Mouse (Mus musculus) lung, embryonic 15.5 days (tissue): Measurements from ENCODE around the gene Tbc1d21. TPM values are rescaled to one million over a fixed set of nuclear protein-coding genes. Genes with fewer than 3 reads are reported as not detected.

ENCODE experiments used
- ATAC-seq: fragments of 200-750 bp; cut with Nextera tagmentation; 2 replicates; pipeline ENCODE4 v1.8.0; 2017; ENCODE audit warnings: moderate number of reproducible peaks, borderline replicate concordance; ENCODE audit not compliant: low FRiP score, low TSS enrichment; ENCODE audit errors: extremely low read depth
- H3K27ac ChIP-seq: fragments of 300-500 bp; sonication (generic); 2 replicates; pipeline ENCODE4 v1.5.1; 2015; ENCODE audit warnings: moderate library complexity, mild to moderate bottlenecking, inconsistent platforms
- H3K27me3 ChIP-seq: fragments of 300-500 bp; sonication (generic); 2 replicates; pipeline ENCODE4 v1.6.1; 2015; ENCODE audit warnings: inconsistent platforms
- H3K36me3 ChIP-seq: fragments of 300-500 bp; sonication (generic); 2 replicates; pipeline ENCODE4 v1.6.1; 2015; ENCODE audit warnings: inconsistent platforms
- H3K4me1 ChIP-seq: fragments of 300-500 bp; sonication (generic); 2 replicates; pipeline ENCODE4 v1.6.1; 2015; ENCODE audit warnings: inconsistent platforms
- H3K4me2 ChIP-seq: fragments of 300-500 bp; sonication (generic); 2 replicates; pipeline ENCODE4 v1.6.1; 2015; ENCODE audit warnings: inconsistent platforms, mild to moderate bottlenecking, moderate library complexity
- H3K4me3 ChIP-seq: fragments of 300-500 bp; sonication (generic); 2 replicates; pipeline ENCODE4 v1.5.1; 2015; ENCODE audit warnings: mild to moderate bottlenecking, inconsistent platforms
- H3K9ac ChIP-seq: fragments of 300-500 bp; sonication (generic); 2 replicates; pipeline ENCODE4 v1.6.1; 2015; ENCODE audit warnings: inconsistent platforms
- H3K9me3 ChIP-seq: fragments of 300-500 bp; sonication (generic); 2 replicates; pipeline ENCODE4 v1.6.1; 2016; ENCODE audit warnings: inconsistent platforms
- WGBS: fragments of 180-500 bp; shearing (Covaris S2); methylation state at CpG from one replicate; pipeline ENCODE4 v1.1.7; 2015; 5-methylcytosine and 5-hydroxymethylcytosine counted together
- polyA plus RNA-seq: library from polyadenylated mRNA; unstranded; fragments of >200 nt; fragmentation: Nextera tagmentation; extraction: Ambion mirVana; gene quantifications from 2 replicates; pipeline ENCODE4 v1.2.1, GENCODE M21; 2015

Gene Tbc1d21
- polyA plus RNA-seq, 1 experiment from 2014 or later = not detected

GRCm38 (mm10) chr9:58371914-58372313 lies 1.7 kb upstream of the Tbc1d21 start:
- Histone ChIP-seq H3K4me2 (no peak overlapping the region), H3K36me3 (no peaks in the 10 kb centered on the region), H3K4me3 (no peak overlapping the region), H3K9me3 (no peaks in the 10 kb centered on the region), H3K4me1 (no peaks in the 10 kb centered on the region), H3K27me3 (no peaks in the 10 kb centered on the region), H3K27ac (no peak overlapping the region), H3K9ac (no peak overlapping the region)
- 42% methylated on average over 8 of the region's 8 CpGs for WGBS
- ATAC-seq = no peak

- Histone ChIP-seq H3K9me3 (no peaks in the 10 kb centered on the region), H3K27ac (no peak overlapping the region), H3K36me3 (no peaks in the 10 kb centered on the region), H3K4me2 (no peak overlapping the region), H3K4me1 (no peaks in the 10 kb centered on the region), H3K9ac (no peak overlapping the region), H3K27me3 (no peaks in the 10 kb centered on the region), H3K4me3 (no peak overlapping the region)
- ATAC-seq = no peak
- WGBS = 42% methylated on average over 6 of the region's 6 CpGs
Measured at GRCm38 (mm10) chr9:58369644-58370043, 611 bp downstream of the Tbc1d21 start.

GRCm38 (mm10) chr9:58364325-58364724 lies 5.9 kb downstream of the Tbc1d21 start:
- Histone ChIP-seq H3K4me1 (no peaks in the 10 kb centered on the region), H3K9ac (no peak overlapping the region), H3K27me3 (no peaks in the 10 kb centered on the region), H3K4me2 (no peak overlapping the region), H3K9me3 (no peaks in the 10 kb centered on the region), H3K4me3 (no peak overlapping the region), H3K27ac (no peak overlapping the region), H3K36me3 (no peaks in the 10 kb centered on the region)
- 75% methylated on average over 8 of the region's 8 CpGs for WGBS
- ATAC-seq = no peak

- Histone ChIP-seq H3K4me3 (no peak overlapping the region), H3K36me3 (no peaks in the 10 kb centered on the region), H3K4me1 (no peaks in the 10 kb centered on the region)
Measured at GRCm38 (mm10) chr9:58361956-58362355, 8.3 kb downstream of the Tbc1d21 start.

GRCm38 (mm10) chr9:58361373-58361772 lies 8.9 kb downstream of the Tbc1d21 start:
- no peaks in the 10 kb centered on the region for H3K9me3 ChIP-seq
- WGBS = 76% methylated on average over 1 of the region's 1 CpGs
- no peaks in the 10 kb centered on the region for H3K27me3 ChIP-seq
- H3K27ac ChIP-seq = no peak overlapping the region
- H3K4me2 ChIP-seq = no peak overlapping the region
- H3K4me1 ChIP-seq = no peaks in the 10 kb centered on the region
- no peaks in the 10 kb centered on the region for H3K36me3 ChIP-seq
- ATAC-seq = no peak
- H3K9ac ChIP-seq = no peak overlapping the region
- H3K4me3 ChIP-seq = no peak overlapping the region

More at GRCm38 (mm10) chr9:58361956-58362355, 8.3 kb downstream of the Tbc1d21 start:
- no peaks in the 10 kb centered on the region for H3K9me3 ChIP-seq
- WGBS = 72% methylated on average over 7 of the region's 7 CpGs
- H3K9ac ChIP-seq = no peak overlapping the region
- no peaks in the 10 kb centered on the region for H3K27me3 ChIP-seq
- H3K4me2 ChIP-seq = no peak overlapping the region
- ATAC-seq = no peak
- H3K27ac ChIP-seq = no peak overlapping the region

DNA sequence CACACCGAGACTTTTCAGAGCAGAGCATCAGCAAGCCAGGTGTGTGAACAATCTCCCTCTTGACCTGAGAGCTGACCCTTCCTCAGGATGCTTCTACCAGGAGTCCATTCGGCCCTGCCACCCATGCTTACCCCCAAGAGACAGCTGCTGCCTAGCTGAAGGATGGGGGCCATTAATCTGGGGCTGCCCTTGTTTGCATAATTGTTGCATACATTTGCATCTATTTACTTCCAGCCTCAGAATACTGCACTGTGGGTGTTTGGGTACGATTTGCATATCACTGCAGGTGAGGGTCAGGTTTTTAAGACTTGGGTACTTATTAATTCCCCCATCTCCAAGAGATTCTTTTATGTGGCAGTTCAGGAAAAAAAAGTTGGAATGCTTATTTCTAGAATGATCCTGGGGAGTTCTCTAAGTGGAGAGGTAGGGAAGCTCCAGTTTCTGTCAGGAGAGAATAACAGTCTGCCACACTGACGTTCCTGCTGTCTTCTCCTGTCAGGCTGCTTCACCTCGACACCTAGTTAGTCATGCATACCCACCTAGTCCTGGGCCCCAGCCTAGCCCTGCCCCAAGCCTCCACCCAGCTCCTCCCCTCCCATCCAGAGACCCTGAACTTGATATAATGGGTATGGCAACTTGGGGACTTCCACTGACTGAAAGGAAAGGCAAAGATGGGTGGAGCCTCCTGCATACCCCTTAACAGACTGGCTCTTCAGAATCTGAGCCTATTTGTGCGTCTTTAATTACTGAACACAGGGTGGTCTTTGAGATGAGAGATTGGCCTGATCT lies 14.8 kb downstream of the Tbc1d21 start:
- Histone ChIP-seq H3K27ac (no peak overlapping the region), H3K4me3 (no peak overlapping the region), H3K36me3 (no peaks in the 10 kb centered on the region), H3K4me2 (no peak overlapping the region), H3K9ac (no peak overlapping the region), H3K9me3 (no peaks in the 10 kb centered on the region), H3K4me1 (no peaks in the 10 kb centered on the region), H3K27me3 (no peaks in the 10 kb centered on the region)
- 15% methylated on average over 6 of the region's 6 CpGs for WGBS
- no peak for ATAC-seq

DNA sequence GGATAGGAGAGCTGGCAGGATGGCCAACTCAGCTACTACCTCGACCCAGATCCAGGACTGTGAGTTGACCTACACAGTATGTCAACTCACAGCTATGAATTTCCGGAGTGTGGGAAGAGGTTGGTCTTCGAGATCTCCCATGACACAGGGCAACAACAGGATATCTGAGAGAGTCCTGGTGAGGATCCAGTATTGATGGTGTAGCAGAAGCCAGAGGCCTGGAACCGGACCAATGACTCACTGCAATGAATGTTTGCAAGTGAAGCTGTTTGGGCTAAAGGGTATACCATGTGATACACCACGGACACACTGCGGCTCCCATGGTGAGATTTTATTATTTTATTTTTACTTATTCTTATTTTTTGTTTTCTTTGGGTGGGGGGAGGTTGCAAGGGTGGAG lies 15.6 kb downstream of the Tbc1d21 start:
- Histone ChIP-seq H3K4me2 (no peak overlapping the region), H3K4me3 (no peak overlapping the region), H3K4me1 (no peaks in the 10 kb centered on the region), H3K27me3 (no peaks in the 10 kb centered on the region), H3K9ac (no peak overlapping the region), H3K27ac (no peak overlapping the region), H3K9me3 (no peaks in the 10 kb centered on the region), H3K36me3 (no peaks in the 10 kb centered on the region)
- no peak for ATAC-seq
- WGBS = 64% methylated on average over 6 of the region's 6 CpGs

- WGBS = 73% methylated on average over 6 of the region's 6 CpGs
- H3K9ac ChIP-seq = no peak overlapping the region
- no peaks in the 10 kb centered on the region for H3K4me1 ChIP-seq
- no peak overlapping the region for H3K4me3 ChIP-seq
- H3K9me3 ChIP-seq = no peaks in the 10 kb centered on the region
- no peak overlapping the region for H3K27ac ChIP-seq
- no peaks in the 10 kb centered on the region for H3K27me3 ChIP-seq
- no peak for ATAC-seq
- no peaks in the 10 kb centered on the region for H3K36me3 ChIP-seq
- no peak overlapping the region for H3K4me2 ChIP-seq
Measured at GRCm38 (mm10) chr9:58353224-58353623, 17.0 kb downstream of the Tbc1d21 start.

DNA sequence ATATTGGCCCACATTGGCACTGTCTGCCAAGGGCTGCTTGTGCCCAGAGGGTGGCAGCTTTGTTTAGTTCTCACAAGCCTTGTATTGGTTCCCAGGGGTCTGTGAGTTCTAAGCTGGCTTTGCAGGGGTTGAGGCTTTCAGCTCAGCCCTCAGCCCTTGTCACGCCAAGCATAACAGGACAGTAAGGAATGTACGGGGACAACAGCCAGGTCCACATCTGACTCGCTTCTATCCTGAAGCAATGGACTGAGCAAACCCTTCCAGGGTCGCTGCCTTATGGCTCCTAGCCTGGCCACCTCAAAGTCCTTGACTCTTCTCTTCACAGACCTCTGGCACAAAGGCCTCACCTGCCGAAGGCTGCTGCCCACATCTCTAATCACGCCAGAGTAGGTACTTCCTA lies 22.5 kb downstream of the Tbc1d21 start:
- no peak for ATAC-seq
- WGBS = 84% methylated on average over 6 of the region's 6 CpGs

DNA sequence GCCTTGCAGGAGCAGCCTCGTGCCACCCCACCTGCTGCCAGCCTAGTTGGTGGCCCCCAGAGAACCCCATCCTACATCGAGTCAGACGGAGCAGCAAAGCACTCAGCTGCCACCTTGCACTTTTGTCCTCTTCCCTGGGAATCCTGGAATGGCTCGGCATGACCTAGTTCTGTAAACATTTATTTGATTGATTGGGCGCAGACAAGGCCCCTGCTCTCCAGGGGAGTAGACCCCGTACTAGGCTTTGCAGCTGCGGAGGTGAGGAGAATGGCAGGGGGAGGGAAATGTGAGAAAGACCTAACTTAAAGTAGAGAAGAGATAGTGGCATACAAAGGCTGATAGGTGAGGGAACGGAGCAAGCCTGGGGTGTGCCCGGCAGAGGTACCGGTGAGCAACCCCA lies 23.8 kb downstream of the Tbc1d21 start:
- Histone ChIP-seq H3K4me3 (no peak overlapping the region), H3K4me2 (no peak overlapping the region), H3K27me3 (no peaks in the 10 kb centered on the region), H3K9me3 (no peaks in the 10 kb centered on the region), H3K4me1 (0 out of 2 replicates have a peak, but pooled peaks cover 4% of the 10 kb centered on the region), H3K9ac (no peak overlapping the region), H3K27ac (no peak overlapping the region), H3K36me3 (no peaks in the 10 kb centered on the region)
- no peak for ATAC-seq
- 7% methylated on average over 10 of the region's 10 CpGs for WGBS

More for the DNA sequence above, 22.5 kb downstream of the Tbc1d21 start:
- no peaks in the 10 kb centered on the region for H3K27me3 ChIP-seq
- H3K9me3 ChIP-seq = no peaks in the 10 kb centered on the region
- no peak overlapping the region for H3K4me3 ChIP-seq
- no peak overlapping the region for H3K27ac ChIP-seq
- H3K4me2 ChIP-seq = no peak overlapping the region
- H3K36me3 ChIP-seq = no peaks in the 10 kb centered on the region
- no peak overlapping the region for H3K9ac ChIP-seq
- 0 out of 2 replicates have a peak, but pooled peaks cover 4% of the 10 kb centered on the region for H3K4me1 ChIP-seq

GRCm38 (mm10) chr9:58345963-58346362 lies 24.3 kb downstream of the Tbc1d21 start:
- WGBS = 33% methylated on average over 7 of the region's 7 CpGs
- H3K4me2 ChIP-seq = no peak overlapping the region
- H3K36me3 ChIP-seq = no peaks in the 10 kb centered on the region
- H3K9me3 ChIP-seq = no peaks in the 10 kb centered on the region
- no peak overlapping the region for H3K4me3 ChIP-seq
- H3K4me1 ChIP-seq = 0 out of 2 replicates have a peak, but pooled peaks cover 4% of the 10 kb centered on the region
- no peak overlapping the region for H3K27ac ChIP-seq
- H3K9ac ChIP-seq = no peak overlapping the region
- ATAC-seq = no peak
- no peaks in the 10 kb centered on the region for H3K27me3 ChIP-seq

DNA sequence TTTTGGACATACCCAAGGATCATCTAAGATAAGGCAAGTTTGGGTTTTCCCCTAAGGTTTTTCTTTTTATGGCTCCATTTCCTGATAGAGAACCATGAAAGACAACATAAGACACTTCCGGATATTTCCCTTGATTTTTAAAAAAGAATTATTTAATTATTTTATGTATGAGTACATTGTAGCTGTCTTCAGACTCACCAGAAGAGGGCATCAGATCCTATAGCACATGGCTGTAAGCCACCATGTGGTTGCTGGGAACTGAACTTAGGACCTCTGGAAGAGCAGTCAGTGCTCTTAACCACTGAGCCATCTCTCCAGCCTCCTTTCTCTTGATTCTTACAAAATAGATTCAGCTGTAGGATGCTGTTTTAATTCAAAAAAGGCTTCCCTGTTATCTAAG lies 28.5 kb downstream of the Tbc1d21 start:
- Histone ChIP-seq H3K4me3 (no peak overlapping the region), H3K9me3 (no peaks in the 10 kb centered on the region), H3K9ac (no peak overlapping the region), H3K27me3 (no peaks in the 10 kb centered on the region), H3K27ac (no peak overlapping the region), H3K36me3 (no peaks in the 10 kb centered on the region), H3K4me1 (0 out of 2 replicates have a peak, but pooled peaks cover 3% of the 10 kb centered on the region), H3K4me2 (no peak overlapping the region)
- WGBS = 90% methylated on average over 1 of the region's 1 CpGs
- ATAC-seq = no peak
